Mouse (Mus musculus) hindbrain, postnatal 0 days (tissue): ENCODE data around the gene Gse1. TPM values are rescaled to one million over a fixed set of nuclear protein-coding genes. Genes with fewer than 3 reads are reported as not detected.

Source experiments
- ATAC-seq: fragments of 200-750 bp; cut with Nextera tagmentation; 2 replicates; pipeline ENCODE4 v1.8.0; 2017; ENCODE audit warnings: mild to moderate bottlenecking, moderate TSS enrichment, moderate library complexity
- DNase-seq: peaks from one replicate; pipeline ENCODE4 v3.0.0-alpha.2; 2015; ENCODE audit warnings: low spot score
- H3K27ac ChIP-seq: fragments of 300-500 bp; sonication (generic); 2 replicates; pipeline ENCODE4 v1.5.1; 2014; ENCODE audit warnings: mild to moderate bottlenecking
- H3K27me3 ChIP-seq: fragments of 300-500 bp; sonication (generic); 2 replicates; pipeline ENCODE4 v1.6.1; 2014; ENCODE audit warnings: low read length, mixed read lengths; ENCODE audit not compliant: insufficient read depth
- H3K36me3 ChIP-seq: fragments of 300-500 bp; sonication (generic); 2 replicates; pipeline ENCODE4 v1.6.1; 2014; ENCODE audit warnings: low read length, mixed read lengths; ENCODE audit not compliant: insufficient read depth
- H3K4me1 ChIP-seq: fragments of 300-500 bp; sonication (generic); 2 replicates; pipeline ENCODE4 v1.6.1; 2014; ENCODE audit warnings: antibody characterized with exemption, low read length, mixed read lengths; ENCODE audit not compliant: insufficient read depth
- H3K4me2 ChIP-seq: fragments of 300-500 bp; sonication (generic); 2 replicates; pipeline ENCODE4 v1.6.1; 2014; ENCODE audit warnings: low read depth, mild to moderate bottlenecking, low read length, moderate library complexity, mixed read lengths
- H3K4me3 ChIP-seq: fragments of 300-500 bp; sonication (generic); 2 replicates; pipeline ENCODE4 v1.5.1; 2014; ENCODE audit warnings: low read length
- H3K9ac ChIP-seq: fragments of 300-500 bp; sonication (generic); replicated peaks from 2 replicates; pipeline ENCODE4 v1.6.1; 2014; ENCODE audit warnings: mild to moderate bottlenecking, low read length, moderate library complexity, mixed read lengths
- H3K9me3 ChIP-seq: fragments of 300-500 bp; sonication (generic); 2 replicates; pipeline ENCODE4 v1.6.1; 2016; ENCODE audit warnings: low read length, mixed read lengths
- CTCF ChIP-seq: IDR thresholded peaks from 2 replicates; pipeline ENCODE4 v1.5.1; 2016; ENCODE audit warnings: antibody characterized with exemption, control low read depth, low read depth
- WGBS: fragments of 180-500 bp; shearing (Covaris S2); extraction: QIAGEN DNeasy Blood & Tissue Kit; methylation state at CpG from one replicate; pipeline ENCODE4 v1.1.7; 2014; 5-methylcytosine and 5-hydroxymethylcytosine counted together
- polyA plus RNA-seq: library from polyadenylated mRNA; unstranded; fragments of >200 nt; fragmentation: Nextera tagmentation; extraction: Ambion mirVana; gene quantifications from 2 replicates; pipeline ENCODE4 v1.2.1, GENCODE M21; 2015
- total RNA-seq: library from RNA; depleted of rRNA; stranded (reverse); fragments of >200 nt; gene quantifications from 2 replicates; pipeline ENCODE4 v1.2.3, GENCODE M21; 2014

Gene Gse1
- total and polyA plus RNA-seq, 2 experiments from 2014 or later = 13.4 to 48.3 TPM

- Histone ChIP-seq H3K27me3 (no peaks in the 10 kb centered on the region), H3K36me3 (no peaks in the 10 kb centered on the region), H3K4me1 (0 out of 2 replicates have a peak, but pooled peaks cover 6% of the 10 kb centered on the region), H3K4me2 (no peak overlapping the region), H3K27ac (no peak overlapping the region), H3K4me3 (no peak overlapping the region), H3K9ac (no peak overlapping the region), H3K9me3 (no peaks in the 10 kb centered on the region)
- no peak for TF ChIP-seq CTCF
- WGBS = 84% methylated on average over 5 of the region's 5 CpGs
- ATAC-seq (no peak), DNase-seq (no peak)
Observed at GRCm38 (mm10) chr8:120314932-120315331, 86.7 kb downstream of the Gse1 start.

- Histone ChIP-seq H3K4me3 (no peak overlapping the region), H3K27me3 (no peaks in the 10 kb centered on the region), H3K4me1 (0 out of 2 replicates have a peak, but pooled peaks cover 4% of the 10 kb centered on the region), H3K27ac (no peak overlapping the region), H3K9ac (no peak overlapping the region), H3K9me3 (no peaks in the 10 kb centered on the region), H3K4me2 (no peak overlapping the region), H3K36me3 (no peaks in the 10 kb centered on the region)
- ATAC-seq = no peak
- peak; percentile 1 for DNase-seq
- WGBS = 95% methylated on average over 4 of the region's 4 CpGs
- peak; percentile 46 for TF ChIP-seq CTCF
Observed at GRCm38 (mm10) chr8:120315644-120316043, 87.4 kb downstream of the Gse1 start.

GRCm38 (mm10) chr8:120316707-120317106, 88.5 kb downstream of the Gse1 start:
- no peak for ATAC-seq
- Histone ChIP-seq H3K4me1 (0 out of 2 replicates have a peak, but pooled peaks cover 4% of the 10 kb centered on the region), H3K27me3 (no peaks in the 10 kb centered on the region), H3K4me3 (no peak overlapping the region), H3K9ac (no peak overlapping the region), H3K27ac (no peak overlapping the region; the same call in 1 of the 2 replicates), H3K4me2 (no peak overlapping the region), H3K36me3 (no peaks in the 10 kb centered on the region), H3K9me3 (no peaks in the 10 kb centered on the region)
- WGBS = 78% methylated on average over 7 of the region's 7 CpGs
- DNase-seq = no peak
- TF ChIP-seq CTCF = no peak

GRCm38 (mm10) chr8:120317118-120317824, 89.0 kb downstream of the Gse1 start:
- no peak overlapping the region; the same call in 1 of the 2 replicates for H3K27ac ChIP-seq
- no peaks in the 10 kb centered on the region for H3K9me3 ChIP-seq
- no peak for TF ChIP-seq CTCF
- WGBS = 77% methylated on average over 21 of the region's 21 CpGs
- H3K36me3 ChIP-seq = no peaks in the 10 kb centered on the region
- DNase-seq (peak; percentile 5), ATAC-seq (no peak)
- no peak overlapping the region for H3K4me2 ChIP-seq
- 0 out of 2 replicates have a peak, but pooled peaks cover 4% of the 10 kb centered on the region for H3K4me1 ChIP-seq
- no peaks in the 10 kb centered on the region for H3K27me3 ChIP-seq
- H3K4me3 ChIP-seq = no peak overlapping the region
- no peak overlapping the region for H3K9ac ChIP-seq

- H3K9ac ChIP-seq = no peak overlapping the region
- WGBS = 61% methylated on average over 12 of the region's 12 CpGs
- no peaks in the 10 kb centered on the region for H3K36me3 ChIP-seq
- TF ChIP-seq CTCF = no peak
- H3K27me3 ChIP-seq = no peaks in the 10 kb centered on the region
- no peak overlapping the region for H3K4me3 ChIP-seq
- H3K4me2 ChIP-seq = no peak overlapping the region
- no peak for ATAC-seq
- no peak overlapping the region for H3K27ac ChIP-seq
- no peak for DNase-seq
- H3K4me1 ChIP-seq = peaks cover 12% of the 10 kb centered on the region; the same call in 1 of the 2 replicates
- H3K9me3 ChIP-seq = no peaks in the 10 kb centered on the region
Observed at GRCm38 (mm10) chr8:120318476-120318991, 90.3 kb downstream of the Gse1 start.

- peak; percentile 31 for ATAC-seq
- Histone ChIP-seq H3K4me1 (peaks cover 18% of the 10 kb centered on the region; the same call in 1 of the 2 replicates), H3K36me3 (no peaks in the 10 kb centered on the region), H3K27me3 (no peaks in the 10 kb centered on the region), H3K27ac (no peak overlapping the region), H3K4me3 (no peak overlapping the region), H3K9me3 (no peaks in the 10 kb centered on the region), H3K4me2 (no peak overlapping the region), H3K9ac (no peak overlapping the region)
- peak; percentile 83 for DNase-seq
- 21% methylated on average over 7 of the region's 7 CpGs for WGBS
- TF ChIP-seq CTCF = peak; percentile 100
Observed at GRCm38 (mm10) chr8:120319449-120319848, 91.2 kb downstream of the Gse1 start.

GRCm38 (mm10) chr8:120320146-120320545, 91.9 kb downstream of the Gse1 start:
- no peak overlapping the region for H3K4me2 ChIP-seq
- TF ChIP-seq CTCF = no peak
- H3K27ac ChIP-seq = no peak overlapping the region
- ATAC-seq (no peak), DNase-seq (no peak)
- no peaks in the 10 kb centered on the region for H3K27me3 ChIP-seq
- H3K36me3 ChIP-seq = no peaks in the 10 kb centered on the region
- no peaks in the 10 kb centered on the region for H3K9me3 ChIP-seq
- peaks cover 20% of the 10 kb centered on the region; the same call in 1 of the 2 replicates for H3K4me1 ChIP-seq
- WGBS = 91% methylated on average over 5 of the region's 5 CpGs
- H3K4me3 ChIP-seq = no peak overlapping the region
- H3K9ac ChIP-seq = no peak overlapping the region
